Mouse (Mus musculus) lung, adult 2 months (tissue): ENCODE measurements at regions not wholly inside any gene's neighbourhood (a gene's known extent, or its start where the extent isn't known, plus 50 kb on each side); places are given as distances from the start of the nearest gene placed in this dataset.

Source experiments
- DNase-seq: peaks from one replicate; pipeline ENCODE4 v3.0.0; 2022
- H3K4me1 ChIP-seq: fragments of 200-500 bp; 2 replicates; pipeline ENCODE4 v1.6.1; 2011; ENCODE audit warnings: low read length; ENCODE audit not compliant: control insufficient read depth, insufficient read depth
- H3K4me3 ChIP-seq: fragments of 200-500 bp; replicated peaks from 2 replicates; pipeline ENCODE3; 2011; ENCODE audit warnings: low read depth, mild to moderate bottlenecking, control low read depth, low read length; ENCODE audit errors: extremely low read depth
- CTCF ChIP-seq: fragments of 200-500 bp; IDR thresholded peaks from 2 replicates; pipeline ENCODE4 v1.5.1; 2011; ENCODE audit warnings: mild to moderate bottlenecking, low read length, control low read depth; ENCODE audit not compliant: insufficient read depth
- POLR2A ChIP-seq: fragments of 200-500 bp; IDR thresholded peaks from 2 replicates; pipeline ENCODE4 v1.6.1; 2011; ENCODE audit warnings: low read depth, mild to moderate bottlenecking, control low read depth, low read length, borderline replicate concordance; ENCODE audit errors: extremely low read depth
- WGBS: fragments of 180-500 bp; shearing (Covaris S2); methylation state at CpG from one replicate; pipeline ENCODE4 v1.1.7; 2018; 5-methylcytosine and 5-hydroxymethylcytosine counted together

DNA sequence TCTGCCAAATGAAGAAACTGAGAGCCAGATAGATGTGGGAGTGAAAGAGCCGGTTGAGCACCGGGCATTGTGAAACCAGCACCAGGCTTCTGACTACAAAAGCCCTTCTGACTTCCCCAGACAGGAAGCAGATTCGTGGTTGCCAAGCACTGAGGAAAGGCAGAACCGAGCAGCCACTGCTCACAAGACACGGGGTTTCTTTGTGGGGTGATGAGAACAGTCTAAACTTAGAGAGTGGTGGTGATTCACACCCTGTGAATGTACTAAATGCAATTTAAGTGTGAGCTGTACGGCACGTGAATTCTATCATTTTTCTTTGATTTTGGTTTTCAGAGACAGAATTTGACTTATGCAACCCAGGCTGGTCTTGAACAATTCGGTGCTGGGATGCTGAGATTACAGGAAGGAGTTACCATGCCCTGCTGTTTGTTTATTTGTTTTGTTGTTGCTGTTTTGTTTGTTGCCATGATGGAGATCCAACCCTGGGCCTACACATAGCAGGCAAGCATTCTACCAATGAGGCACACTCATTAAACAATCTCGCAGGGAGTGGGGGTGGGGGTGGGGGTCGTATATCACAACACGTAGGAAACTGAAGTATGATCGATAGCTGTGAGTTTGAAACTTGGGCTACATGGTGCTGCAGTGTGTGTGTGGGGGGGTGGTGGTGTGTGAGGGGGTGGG lies 1177.0 kb downstream of the 4930447A16Rik start:
- Histone ChIP-seq H3K4me1 (no peaks in the 10 kb centered on the region; the same call in 1 of the 2 replicates), H3K4me3 (no peak overlapping the region)
- no peak for TF ChIP-seq CTCF
- TF ChIP-seq POLR2A: no peak
- 36% methylated on average over 12 of the region's 12 CpGs for WGBS
- peak; percentile 44 for DNase-seq

DNA sequence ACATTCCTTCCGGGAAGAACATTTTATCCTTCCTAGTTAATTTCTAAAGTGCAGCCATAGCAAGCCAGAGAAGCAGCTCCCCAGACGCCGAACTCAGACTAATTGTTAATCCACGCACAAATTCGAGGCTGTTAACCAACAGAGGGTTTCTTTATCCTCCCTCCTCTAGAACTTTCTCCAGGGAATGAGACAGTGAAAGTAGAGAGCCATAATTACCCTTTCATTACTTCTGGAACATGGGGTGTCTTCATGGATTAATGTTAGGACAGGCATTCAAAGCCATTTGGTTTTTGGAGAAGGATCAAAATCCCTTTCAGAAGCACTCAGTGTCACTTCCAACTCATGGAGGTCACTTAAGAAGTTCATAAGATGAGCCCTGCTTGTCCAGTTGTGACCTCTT lies 1178.6 kb downstream of the 4930447A16Rik start:
- no peaks in the 10 kb centered on the region; the same call in 1 of the 2 replicates for H3K4me1 ChIP-seq
- H3K4me3 ChIP-seq: no peak overlapping the region
- DNase-seq: no peak
- TF ChIP-seq POLR2A (no peak), CTCF (no peak)
- 82% methylated on average over 5 of the region's 5 CpGs for WGBS

DNA sequence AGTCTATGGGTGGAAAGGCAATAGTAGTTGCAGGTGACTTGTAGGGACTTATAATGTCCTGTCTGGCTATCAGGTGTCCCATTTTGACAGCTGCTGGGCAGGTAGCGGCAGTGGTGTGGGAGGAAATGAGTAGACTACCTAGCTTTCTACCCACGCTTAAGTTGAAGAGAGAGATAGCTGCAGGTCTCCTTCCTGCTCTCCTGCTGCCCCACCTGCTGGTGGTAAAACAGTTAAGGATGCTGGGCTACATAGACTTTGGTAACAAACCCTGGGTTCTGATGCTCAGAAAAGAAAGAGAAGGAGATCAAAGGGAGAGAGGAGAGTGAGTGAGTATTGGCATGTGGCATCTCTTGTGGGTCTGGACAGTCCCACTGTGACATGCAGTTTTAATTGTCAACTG lies 1182.0 kb downstream of the 4930447A16Rik start:
- Histone ChIP-seq H3K4me1 (no peaks in the 10 kb centered on the region; the same call in 1 of the 2 replicates), H3K4me3 (no peak overlapping the region)
- whole genome bisulfite sequencing: 37% methylated on average over 2 of the region's 2 CpGs
- TF ChIP-seq POLR2A (no peak), CTCF (peak; percentile 59)
- DNase-seq: peak; percentile 23

DNA sequence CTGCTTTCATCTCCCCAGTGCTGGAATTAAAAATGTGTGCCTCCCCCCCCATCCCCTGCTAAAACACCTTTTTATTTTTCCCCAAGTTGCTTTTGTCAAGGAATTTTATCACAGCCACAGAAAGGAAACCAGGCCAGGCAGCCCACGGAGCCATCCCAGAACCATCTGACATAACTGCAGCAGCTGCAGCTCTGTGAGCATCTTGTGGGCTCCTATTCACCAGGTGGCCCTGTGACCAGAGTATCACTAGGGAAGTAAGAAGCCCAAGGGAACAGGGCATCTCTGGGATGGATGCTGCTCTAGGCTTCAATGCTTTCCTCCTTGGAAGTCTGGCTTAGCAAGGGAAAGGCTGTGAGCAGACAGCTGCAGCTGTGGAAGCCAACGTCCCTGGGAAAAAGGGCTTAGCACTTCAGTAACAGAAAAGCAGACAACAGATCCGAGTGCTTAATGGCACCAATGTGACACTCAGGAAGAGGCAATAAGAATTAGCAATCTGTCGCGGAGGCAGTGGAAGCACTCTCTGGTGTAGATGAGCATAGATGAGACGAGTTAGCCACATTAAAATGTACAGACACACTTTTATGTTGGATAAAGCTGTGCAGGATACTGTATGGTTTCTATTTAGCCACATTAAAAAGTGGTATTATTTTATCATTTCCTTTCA lies 1183.0 kb downstream of the 4930447A16Rik start:
- DNase-seq: no peak
- H3K4me1 ChIP-seq: no peaks in the 10 kb centered on the region; the same call in 1 of the 2 replicates
- TF ChIP-seq CTCF: no peak
- no peak for TF ChIP-seq POLR2A
- WGBS: 67% methylated on average over 6 of the region's 6 CpGs
- H3K4me3 ChIP-seq: no peak overlapping the region

DNA sequence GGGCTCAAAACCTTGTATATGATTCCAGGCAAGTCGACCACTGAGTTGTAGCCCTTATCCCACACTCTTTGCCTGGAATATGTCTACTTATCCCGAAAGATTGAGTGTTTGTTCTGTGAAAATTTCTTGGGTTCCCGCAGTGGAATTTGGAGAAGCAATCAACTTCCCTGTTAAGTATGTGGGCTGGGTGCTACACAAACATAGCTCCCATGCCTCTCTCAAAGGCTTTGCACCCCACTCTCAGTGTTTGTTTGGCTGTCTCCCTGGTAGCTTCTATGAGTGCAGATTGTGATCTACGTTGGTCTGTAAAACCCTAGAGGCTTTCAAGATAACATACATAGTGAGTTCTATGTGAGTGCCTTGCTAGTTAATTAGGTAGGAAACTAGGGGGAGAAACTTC lies 1184.2 kb downstream of the 4930447A16Rik start:
- 63% methylated on average over 4 of the region's 4 CpGs for WGBS
- Histone ChIP-seq H3K4me1 (no peaks in the 10 kb centered on the region; the same call in 1 of the 2 replicates), H3K4me3 (no peak overlapping the region)
- TF ChIP-seq CTCF (no peak), POLR2A (no peak)
- DNase-seq: no peak
